Mouse (Mus musculus): ENCODE results near the gene Depp1. TPM values are rescaled to one million over a fixed set of nuclear protein-coding genes. Genes with fewer than 3 reads are reported as not detected.
"Not testable (repeated sequence)": the region's sequence is repeated elsewhere in the genome, so short reads cannot be mapped to it uniquely, and the experiment has no call there.

Gene Depp1
- total RNA-seq (2021): 100 to 1,000 TPM in 1 of 2 experiments, 10 to 100 TPM in 1; 99.4 to 129 TPM
- long read RNA-seq, experiment 1, transcript Depp1-201 (2 exons, 1,339 nt): major isoform, 133 of 162 reads
- long read RNA-seq, experiment 1, transcript Depp1-202 (2 exons, 1,317 nt): minor isoform, 26 of 162 reads
- long read RNA-seq, experiment 1, partial matches to known transcripts: 0 of 162 reads
- long read RNA-seq, experiment 1, other reads (novel, unspliced or antisense): 3 of 162 reads
- long read RNA-seq, experiment 2, transcript Depp1-202 (2 exons, 1,317 nt): minor isoform, 16 of 58 reads
- long read RNA-seq, experiment 2, transcript Depp1-201 (2 exons, 1,339 nt): major isoform, 40 of 58 reads
- long read RNA-seq, experiment 2, partial matches to known transcripts: 0 of 58 reads
- long read RNA-seq, experiment 2, other reads (novel, unspliced or antisense): 2 of 58 reads

DNA sequence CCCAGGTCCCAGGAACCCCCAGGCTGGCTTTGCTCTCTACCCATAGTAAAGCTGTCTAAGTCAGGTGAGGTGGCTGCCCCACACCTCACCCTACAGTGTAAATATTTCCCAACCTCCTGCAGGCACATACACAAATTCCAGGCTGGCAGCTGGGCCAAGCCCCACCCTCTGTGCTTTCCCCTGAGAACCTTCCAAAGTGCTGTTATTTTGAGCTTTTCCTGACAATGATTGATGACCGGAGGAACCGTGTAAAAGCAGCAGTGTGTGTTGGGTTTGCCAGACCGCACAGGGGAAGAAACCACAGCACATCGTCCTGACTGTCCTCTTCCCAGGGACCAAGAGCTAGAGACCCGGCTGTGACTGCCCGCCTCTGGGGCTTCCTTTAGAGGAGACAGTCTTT, at the start of gene Depp1:
Gene Depp1, plus strand, starts transcription at position 204 of the 400 bp plus-strand sequence.
- DNase-seq: peak; percentile 66 to 75
- intact Hi-C loops (cut with DNase I): loop anchor here (5.0 kb wide), 2 partner anchors 33 to 1177 kb away; no protein-coding TSS in a partner anchor

DNA sequence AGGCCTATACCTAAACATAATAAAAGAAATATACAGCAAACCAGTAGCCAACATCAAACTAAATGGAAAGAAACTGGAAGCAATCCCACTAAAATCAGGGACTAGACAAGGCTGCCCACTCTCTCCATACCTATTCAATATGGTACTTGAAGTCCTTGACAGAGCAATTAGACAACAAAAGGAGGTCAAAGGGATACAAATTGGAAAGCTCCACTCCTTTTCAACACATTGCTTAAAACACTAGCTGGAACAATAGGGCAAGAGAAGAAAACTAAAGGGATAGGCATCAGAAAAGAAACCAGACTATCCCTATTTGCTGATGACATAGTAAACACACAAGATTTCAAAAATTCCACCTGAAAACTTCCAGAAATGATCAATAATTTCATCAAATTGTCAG, 49.4 kb upstream of the Depp1 start:
- DNase-seq; intact Hi-C loops (cut with DNase I): not testable (repeated sequence)

- intact Hi-C loops (cut with DNase I): no loop called here
- no peak for DNase-seq
These were observed 43.2 kb upstream of the Depp1 start for GRCm38 (mm10) chr6:116607230-116607629.

- DNase-seq: peak; percentile 53 to 68
- intact Hi-C loops (cut with DNase I): loop anchor here (5.0 kb wide), 3 partner anchors 37 to 152 kb away; partner anchors contain the start of gene Depp1
These were observed 34.7 kb upstream of the Depp1 start for GRCm38 (mm10) chr6:116615719-116616118.

- no peak for DNase-seq
- intact Hi-C loops (cut with DNase I): loop anchor here (5.0 kb wide), 3 partner anchors 34 to 149 kb away; partner anchors contain the start of gene Depp1
These were observed 32.3 kb upstream of the Depp1 start for GRCm38 (mm10) chr6:116618073-116618472.

DNA sequence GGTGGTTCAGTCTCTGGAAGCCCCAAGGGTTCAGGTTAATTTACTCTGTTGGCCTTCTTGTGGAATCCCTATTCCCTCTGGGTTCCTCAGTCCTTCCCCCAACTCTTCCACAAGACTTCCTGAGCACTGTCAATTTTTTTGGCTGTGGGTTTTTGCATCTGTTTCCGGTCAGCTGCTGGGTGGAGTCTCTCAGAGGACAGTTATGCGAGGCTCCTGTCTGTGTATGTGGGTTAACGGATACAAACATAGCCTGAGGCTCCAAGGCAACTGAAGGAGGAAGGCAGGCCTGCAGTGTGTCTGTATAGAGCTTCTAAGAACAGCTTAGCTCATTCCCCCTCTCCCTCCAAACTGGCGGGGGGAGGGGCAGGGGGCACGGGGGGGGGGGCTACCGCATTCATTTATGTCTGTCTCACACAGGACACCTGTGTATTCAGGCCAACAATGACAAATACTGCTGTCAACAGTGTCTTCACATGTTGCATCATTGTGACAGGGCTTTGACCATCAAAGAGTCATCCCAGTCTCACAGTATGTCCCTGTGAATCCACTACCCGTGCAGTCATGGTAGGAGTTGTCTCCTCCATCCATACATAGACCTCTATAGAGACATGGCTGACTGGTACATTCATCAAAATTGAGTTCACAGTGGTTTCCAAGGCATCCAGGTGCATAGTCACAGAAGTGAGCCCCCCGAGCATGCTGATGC, 28.9 kb upstream of the Depp1 start:
- no peak for DNase-seq
- intact Hi-C loops (cut with DNase I): no loop called here

DNA sequence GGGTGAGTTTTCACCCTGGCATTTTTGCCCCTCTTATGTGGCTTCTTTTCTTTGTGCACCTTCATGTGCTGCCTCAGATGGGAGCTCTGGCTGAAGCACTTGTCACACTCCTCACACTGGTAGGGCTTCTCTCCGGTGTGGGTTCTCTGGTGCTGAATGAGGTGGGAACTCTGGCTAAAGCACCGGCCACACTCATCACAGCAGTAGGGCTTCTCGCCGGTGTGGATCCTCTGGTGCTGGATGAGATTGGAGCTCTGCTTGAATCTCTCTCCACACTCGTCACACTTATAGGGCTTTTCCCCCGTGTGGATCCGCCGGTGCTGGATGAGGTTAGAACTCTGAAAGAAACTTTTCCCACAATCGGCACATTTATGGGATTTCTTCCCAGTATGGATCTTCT, 24.0 kb upstream of the Depp1 start:
- intact Hi-C loops (cut with DNase I); DNase-seq: not testable (repeated sequence)

DNA sequence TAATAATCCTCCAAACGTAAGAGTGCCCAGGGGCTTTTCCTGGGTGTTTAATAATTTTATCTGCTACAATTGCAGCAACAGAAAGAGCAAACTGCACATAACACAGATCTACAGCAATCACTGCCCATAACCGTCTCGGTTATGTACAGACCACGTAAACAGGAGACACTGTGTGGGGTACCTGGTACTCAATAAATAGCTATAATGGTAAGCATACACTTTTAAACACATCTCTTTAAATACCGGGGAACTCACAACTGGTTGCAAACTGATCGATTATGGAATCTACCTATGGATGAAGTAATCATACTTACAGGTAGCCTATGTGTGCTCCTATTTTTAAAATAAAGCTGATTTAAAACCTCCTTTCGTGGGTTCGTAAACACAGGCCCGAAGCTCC, 22.3 kb upstream of the Depp1 start:
- DNase-seq: no peak
- intact Hi-C loops (cut with DNase I): no loop called here

GRCm38 (mm10) chr6:116628539-116629171, 21.8 kb upstream of the Depp1 start, which contains the start of gene Zfp422:
Zfp422 (minus strand) TSS chr6:116628999.
- intact Hi-C loops (cut with DNase I): no loop called here

GRCm38 (mm10) chr6:116629766-116630165, 20.6 kb upstream of the Depp1 start:
- peak in 1 of 2 experiments; percentile 16 for DNase-seq
- intact Hi-C loops (cut with DNase I): loop anchor here (5.0 to 10.0 kb wide), 2 partner anchors 68 to 535 kb away; partner anchors contain the start of gene Cxcl12

More at GRCm38 (mm10) chr6:116628539-116629171, 21.8 kb upstream of the Depp1 start, which contains the start of gene Zfp422:
- DNase-seq: peak; percentile 77 to 79

DNA sequence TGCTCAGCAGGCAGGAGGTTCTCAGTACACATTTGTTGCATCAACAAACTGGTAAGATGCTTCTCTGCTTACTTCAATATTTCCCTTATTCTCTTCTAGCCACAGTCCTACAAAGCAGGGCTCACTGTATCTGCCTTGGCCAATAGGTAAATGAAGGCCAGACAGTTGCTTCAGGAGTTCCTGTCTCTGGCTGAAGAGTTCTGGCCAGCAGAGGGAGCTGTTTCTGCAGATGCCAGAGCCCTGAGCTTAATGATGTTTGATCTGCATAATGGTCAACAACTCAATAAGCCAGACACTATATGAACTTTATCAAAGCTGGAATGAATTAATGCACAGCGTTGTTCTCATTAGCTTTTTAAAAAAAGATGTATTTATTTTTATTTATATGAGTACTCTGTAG, 18.3 kb upstream of the Depp1 start:
- intact Hi-C loops (cut with DNase I): loop anchor here (1.0 to 10.0 kb wide), 3 partner anchors 20 to 533 kb away; partner anchors contain the start of gene Cxcl12
- DNase-seq: peak; percentile 85 to 91

- DNase-seq: peak in 1 of 2 experiments; percentile 1
- intact Hi-C loops (cut with DNase I): loop anchor here (5.0 to 10.0 kb wide), 2 partner anchors 63 to 531 kb away; partner anchors contain the start of gene Cxcl12
These were observed 16.4 kb upstream of the Depp1 start for GRCm38 (mm10) chr6:116633741-116634695.

GRCm38 (mm10) chr6:116635251-116636180, 14.9 kb upstream of the Depp1 start:
- DNase-seq: peak; percentile 84 to 88
- intact Hi-C loops (cut with DNase I): loop anchor here (10.0 kb wide), 1 partner anchor 529 kb away; the partner anchor contains the start of gene Cxcl12

GRCm38 (mm10) chr6:116636581-116637235, 13.7 kb upstream of the Depp1 start:
- peak in 1 of 2 experiments; percentile 3 for DNase-seq
- intact Hi-C loops (cut with DNase I): loop anchor here (10.0 kb wide), 1 partner anchor 528 kb away; the partner anchor contains the start of gene Cxcl12

- DNase-seq: peak; percentile 26 to 51
- intact Hi-C loops (cut with DNase I): loop anchor here (10.0 kb wide), 1 partner anchor 527 kb away; the partner anchor contains the start of gene Cxcl12
These were observed 12.9 kb upstream of the Depp1 start for GRCm38 (mm10) chr6:116637496-116637895.

GRCm38 (mm10) chr6:116638871-116639270, 11.5 kb upstream of the Depp1 start:
- intact Hi-C loops (cut with DNase I): loop anchor here (10.0 kb wide), 1 partner anchor 526 kb away; the partner anchor contains the start of gene Cxcl12
- no peak for DNase-seq

DNA sequence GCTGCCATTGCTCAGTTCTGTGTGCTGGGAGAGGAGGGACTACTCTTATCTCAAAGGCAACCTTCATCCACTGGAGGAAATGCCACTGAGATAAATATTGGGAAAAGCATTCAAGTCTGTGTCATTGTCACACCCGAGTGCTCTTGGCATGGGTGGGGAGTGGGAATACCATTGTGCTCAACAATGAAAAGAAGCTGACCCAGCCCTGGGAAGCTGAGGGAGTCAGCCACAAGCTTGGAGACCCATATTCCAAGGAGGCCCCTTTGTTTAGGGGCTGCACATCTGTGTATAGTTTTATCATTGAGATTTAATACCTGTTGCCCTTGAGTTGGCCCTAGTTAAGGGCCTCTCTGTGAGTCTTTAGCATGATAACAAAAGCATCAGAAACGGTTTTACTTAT, 10.7 kb upstream of the Depp1 start:
- intact Hi-C loops (cut with DNase I): loop anchor here (10.0 kb wide), 1 partner anchor 525 kb away; the partner anchor contains the start of gene Cxcl12
- DNase-seq: peak in 1 of 2 experiments; percentile 29
